ENCODE assay signal across 14 mouse cellular contexts in the genomic region with DNA sequence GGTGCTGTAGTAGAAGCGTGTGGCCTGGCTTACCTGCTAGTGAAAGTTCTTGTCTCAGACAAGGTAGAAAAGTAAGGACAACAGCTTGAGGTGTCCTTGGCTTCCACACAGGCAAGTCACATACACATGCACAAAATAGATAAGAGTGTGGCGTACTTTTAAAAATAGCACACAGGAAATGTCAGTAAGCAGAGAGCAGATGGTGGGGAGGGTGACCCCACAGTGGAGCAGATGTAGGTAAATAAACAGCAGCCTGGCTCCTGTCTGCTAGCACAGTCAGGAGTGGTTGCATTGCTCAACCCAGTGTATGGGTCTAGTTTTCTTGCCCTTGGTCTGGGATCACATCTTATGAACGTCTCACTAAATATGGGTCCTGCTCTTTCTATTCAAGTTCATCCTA. TPM values are rescaled to one million over a fixed set of nuclear protein-coding genes. Genes with fewer than 3 reads are reported as not detected.
DNase-seq lines count a peak whose midpoint lies in the region; ATAC-seq lines count a peak whose summit lies in the region.
"Had no signal": no experiment of that assay in that cellular context is flagged by ENCODE, and none has a peak within 500 bp of the region (broad histone marks: within the 10 kb centered on the region; RNA-seq: fewer than 3 reads in every experiment).

No protein-coding gene starts in this region.

- H3K4me2 ChIP-seq in limb, embryonic 12.5 days, result no peak overlapping the region
- no peak overlapping the region for H3K4me2 ChIP-seq in hindbrain, embryonic 11.5 days (replicated peaks; ENCODE audit: low read depth, low read length)
- H3K4me2 ChIP-seq in forebrain, embryonic 11.5 days (ENCODE audit: low read depth, low read length, severe bottlenecking), result no peak overlapping the region
- H3K4me2 ChIP-seq in forebrain, embryonic 14.5 days (ENCODE audit: low read length), result no peak overlapping the region
- H3K4me2 ChIP-seq: embryonic facial prominence, embryonic 15.5 days had no signal

- no peaks in the 10 kb centered on the region for H3K27me3 ChIP-seq in limb, embryonic 12.5 days
- no peaks in the 10 kb centered on the region for H3K27me3 ChIP-seq in limb, embryonic 10.5 days (ENCODE audit: low read depth, poor library complexity, severe bottlenecking)
- H3K27me3 ChIP-seq in hindbrain, embryonic 11.5 days (ENCODE audit: control insufficient read depth, insufficient read depth, low read length), result no peaks in the 10 kb centered on the region
- H3K27me3 ChIP-seq in forebrain, embryonic 11.5 days (ENCODE audit: control insufficient read depth, insufficient read depth, low read length), result no peaks in the 10 kb centered on the region
- H3K27me3 ChIP-seq in forebrain, embryonic 14.5 days (replicated peaks; ENCODE audit: control insufficient read depth, insufficient read depth, low read length), result no peaks in the 10 kb centered on the region
- H3K27me3 ChIP-seq: embryonic facial prominence, embryonic 15.5 days had no signal

- no peak for ATAC-seq in limb, embryonic 12.5 days (ENCODE audit: insufficient number of reproducible peaks, insufficient read depth, low FRiP score, low TSS enrichment, low read depth)
- peak; percentile 82 for ATAC-seq in common myeloid progenitor, adult 5-6 weeks (replicated peaks; ENCODE audit: low read depth, poor library complexity, severe bottlenecking)
- no peak for ATAC-seq in hindbrain, embryonic 11.5 days (ENCODE audit: low FRiP score)
- ATAC-seq in forebrain, embryonic 11.5 days (replicated peaks; ENCODE audit: low FRiP score), result no peak
- ATAC-seq in forebrain, embryonic 14.5 days, result no peak

- no peak overlapping the region for H3K4me3 ChIP-seq in limb, embryonic 12.5 days (replicated peaks)
- no peak overlapping the region for H3K4me3 ChIP-seq in limb, embryonic 10.5 days
- H3K4me3 ChIP-seq in hindbrain, embryonic 11.5 days (ENCODE audit: low read depth, low read length), result no peak overlapping the region
- no peak overlapping the region for H3K4me3 ChIP-seq in forebrain, embryonic 11.5 days (ENCODE audit: low read depth, low read length)
- no peak overlapping the region for H3K4me3 ChIP-seq in forebrain, embryonic 14.5 days (ENCODE audit: low read depth, low read length)
- H3K4me3 ChIP-seq: embryonic facial prominence, embryonic 15.5 days had no signal

- H3K27ac ChIP-seq in limb, embryonic 12.5 days, result no peak overlapping the region
- no peak overlapping the region for H3K27ac ChIP-seq in limb, embryonic 10.5 days
- no peak overlapping the region for H3K27ac ChIP-seq in hindbrain, embryonic 11.5 days (ENCODE audit: low read depth, low read length)
- H3K27ac ChIP-seq in forebrain, embryonic 11.5 days (ENCODE audit: low read depth, low read length), result no peak overlapping the region
- no peak overlapping the region for H3K27ac ChIP-seq in forebrain, embryonic 14.5 days (ENCODE audit: low read depth, low read length)
- H3K27ac ChIP-seq: embryonic facial prominence, embryonic 15.5 days had no signal

- H3K9ac ChIP-seq in limb, embryonic 12.5 days (replicated peaks), result 0 out of 2 replicates have a peak overlapping the region, but pooled peaks have one; percentile 8
- no peak overlapping the region for H3K9ac ChIP-seq in hindbrain, embryonic 11.5 days (ENCODE audit: low read depth, low read length)
- no peak overlapping the region for H3K9ac ChIP-seq in forebrain, embryonic 11.5 days (ENCODE audit: low read length)
- H3K9ac ChIP-seq in forebrain, embryonic 14.5 days (ENCODE audit: low read length), result no peak overlapping the region
- H3K9ac ChIP-seq: embryonic facial prominence, embryonic 15.5 days had no signal

- no peak for DNase-seq in limb, embryonic 10.5 days (ENCODE audit: low spot score)
- DNase-seq in heart, postnatal 10 days, result peak; percentile 36 to 48
- peak; percentile 28 to 34 for DNase-seq in thymus, postnatal 10 days (ENCODE audit: low spot score in 2 of 2)
- DNase-seq in hindbrain, embryonic 11.5 days (ENCODE audit: low spot score), result no peak
- no peak for DNase-seq in forebrain, embryonic 11.5 days (ENCODE audit: low spot score)
- no peak for DNase-seq in forebrain, embryonic 14.5 days (ENCODE audit: low spot score)
- DNase-seq: adrenal gland, adult 2 months; gastrocnemius, postnatal 10 days; kidney, adult 8-10 months; lung, postnatal 4 days; retina, postnatal 1 day had no signal

- WGBS in limb, embryonic 12.5 days, result 95% methylated on average over 3 of the region's 3 CpGs
- 88% methylated on average over 3 of the region's 3 CpGs for WGBS in limb, embryonic 10.5 days
- WGBS in hindbrain, embryonic 11.5 days, result 83% methylated on average over 3 of the region's 3 CpGs
- 93% methylated on average over 3 of the region's 3 CpGs for WGBS in forebrain, embryonic 11.5 days
- 91% methylated on average over 3 of the region's 3 CpGs for WGBS in forebrain, embryonic 14.5 days

- H3K36me3 ChIP-seq in limb, embryonic 12.5 days, result peaks cover 94% of the 10 kb centered on the region
- peaks cover 98% of the 10 kb centered on the region for H3K36me3 ChIP-seq in limb, embryonic 10.5 days
- H3K36me3 ChIP-seq in hindbrain, embryonic 11.5 days (ENCODE audit: control insufficient read depth, insufficient read depth, low read length), result peaks cover 26% of the 10 kb centered on the region
- H3K36me3 ChIP-seq in forebrain, embryonic 11.5 days (ENCODE audit: control insufficient read depth, insufficient read depth, low read length), result peaks cover 24% of the 10 kb centered on the region
- H3K36me3 ChIP-seq in forebrain, embryonic 14.5 days (ENCODE audit: control insufficient read depth, insufficient read depth, low read length), result peaks cover 91% of the 10 kb centered on the region

- H3K9me3 ChIP-seq in limb, embryonic 12.5 days, result no peaks in the 10 kb centered on the region
- no peaks in the 10 kb centered on the region for H3K9me3 ChIP-seq in limb, embryonic 10.5 days (replicated peaks)
- H3K9me3 ChIP-seq in hindbrain, embryonic 11.5 days (ENCODE audit: control insufficient read depth, low read length), result no peaks in the 10 kb centered on the region
- no peaks in the 10 kb centered on the region for H3K9me3 ChIP-seq in forebrain, embryonic 11.5 days (ENCODE audit: control insufficient read depth, low read length)
- no peaks in the 10 kb centered on the region for H3K9me3 ChIP-seq in forebrain, embryonic 14.5 days (replicated peaks; ENCODE audit: control insufficient read depth, low read length)
- H3K9me3 ChIP-seq: embryonic facial prominence, embryonic 15.5 days had no signal

- intact Hi-C loops in heart, postnatal 10 days (cut with DNase I), result no loop called here

- peaks cover 15% of the 10 kb centered on the region for H3K4me1 ChIP-seq in limb, embryonic 12.5 days (replicated peaks)
- peaks cover 11% of the 10 kb centered on the region for H3K4me1 ChIP-seq in limb, embryonic 10.5 days
- no peaks in the 10 kb centered on the region; the same call in 1 of the 2 replicates for H3K4me1 ChIP-seq in hindbrain, embryonic 11.5 days (replicated peaks; ENCODE audit: control insufficient read depth, insufficient read depth, low read length)
- H3K4me1 ChIP-seq in forebrain, embryonic 11.5 days (replicated peaks; ENCODE audit: control insufficient read depth, insufficient read depth, low read length), result peaks cover 2% of the 10 kb centered on the region
- 0 out of 2 replicates have a peak, but pooled peaks cover 4% of the 10 kb centered on the region for H3K4me1 ChIP-seq in forebrain, embryonic 14.5 days (ENCODE audit: control insufficient read depth, insufficient read depth, low read length)

RNA-seq across cellular contexts. Expression of a gene that starts 17.8 kb away (rescaled TPM):
- 14.9 and 15.1 TPM in 2 replicates for polyA plus RNA-seq in limb, embryonic 12.5 days (2016; fragmentation: Nextera tagmentation; extraction: Ambion mirVana)
- 19.5 and 21.5 TPM in 2 replicates for polyA plus RNA-seq in limb, embryonic 10.5 days (2016; fragmentation: Nextera tagmentation; extraction: Ambion mirVana)
- total RNA-seq in common myeloid progenitor, adult 5-6 weeks (2017), result 7.6 and 9.9 TPM in 2 replicates
- total RNA-seq in heart, postnatal 10 days (2021), result 10 to 100 TPM; 24.0 to 24.9 TPM
- 13.5 and 15.0 TPM in 2 replicates for polyA plus RNA-seq in hindbrain, embryonic 11.5 days (2014; fragmentation: Nextera tagmentation; extraction: Ambion mirVana)
- 23.0 and 24.1 TPM in 2 replicates for polyA plus RNA-seq in forebrain, embryonic 11.5 days (2014; fragmentation: Nextera tagmentation; extraction: Ambion mirVana)
- polyA plus RNA-seq in forebrain, embryonic 14.5 days (2014; fragmentation: Nextera tagmentation; extraction: Ambion mirVana), result 22.1 and 32.1 TPM in 2 replicates

RNA-seq across cellular contexts. Expression of a gene that starts 18.0 kb away (rescaled TPM):
- 99.2 and 101 TPM in 2 replicates for polyA plus RNA-seq in limb, embryonic 12.5 days (2016; fragmentation: Nextera tagmentation; extraction: Ambion mirVana)
- 130 and 131 TPM in 2 replicates for polyA plus RNA-seq in limb, embryonic 10.5 days (2016; fragmentation: Nextera tagmentation; extraction: Ambion mirVana)
- 22.9 and 29.9 TPM in 2 replicates for total RNA-seq in common myeloid progenitor, adult 5-6 weeks (2017)
- 10 to 100 TPM; 41.9 to 47.1 TPM for total RNA-seq in heart, postnatal 10 days (2021)
- 120 and 140 TPM in 2 replicates for polyA plus RNA-seq in hindbrain, embryonic 11.5 days (2014; fragmentation: Nextera tagmentation; extraction: Ambion mirVana)
- polyA plus RNA-seq in forebrain, embryonic 11.5 days (2014; fragmentation: Nextera tagmentation; extraction: Ambion mirVana), result 133 and 145 TPM in 2 replicates
- polyA plus RNA-seq in forebrain, embryonic 14.5 days (2014; fragmentation: Nextera tagmentation; extraction: Ambion mirVana), result 150 and 151 TPM in 2 replicates

RNA-seq across cellular contexts. Expression of a gene that starts 27.5 kb away (rescaled TPM):
- 69.0 and 82.0 TPM in 2 replicates for polyA plus RNA-seq in limb, embryonic 12.5 days (2016; fragmentation: Nextera tagmentation; extraction: Ambion mirVana)
- 94.9 and 118 TPM in 2 replicates for polyA plus RNA-seq in limb, embryonic 10.5 days (2016; fragmentation: Nextera tagmentation; extraction: Ambion mirVana)
- not detected in 2 replicates for total RNA-seq in common myeloid progenitor, adult 5-6 weeks (2017)
- total RNA-seq in heart, postnatal 10 days (2021), result 1 to 10 TPM; 3.6 to 4.1 TPM
- polyA plus RNA-seq in hindbrain, embryonic 11.5 days (2014; fragmentation: Nextera tagmentation; extraction: Ambion mirVana), result 27.6 and 29.5 TPM in 2 replicates
- polyA plus RNA-seq in forebrain, embryonic 11.5 days (2014; fragmentation: Nextera tagmentation; extraction: Ambion mirVana), result 25.1 and 27.8 TPM in 2 replicates
- 3.0 and 5.0 TPM in 2 replicates for polyA plus RNA-seq in forebrain, embryonic 14.5 days (2014; fragmentation: Nextera tagmentation; extraction: Ambion mirVana)

Comparison
In these comparisons a context has a peak if more than half of its experiments do, and no peak if none do; other contexts are left out.
1. DNase-seq: peak in heart, postnatal 10 days (2 of 2) and thymus, postnatal 10 days (2 of 2); none in limb, embryonic 10.5 days (single experiment), hindbrain, embryonic 11.5 days (single experiment), forebrain, embryonic 11.5 days (single experiment) and forebrain, embryonic 14.5 days (single experiment).